Mouse (Mus musculus): ENCODE results near the gene Tmem240. TPM values are rescaled to one million over a fixed set of nuclear protein-coding genes. Genes with fewer than 3 reads are reported as not detected.

Gene Tmem240
- polyA plus RNA-seq, 1 experiment: not detected

- TF ChIP-seq CTCF (IDR thresholded peaks at IDR 0.05; ENCODE audit: insufficient read depth, low read depth, low read length) (no peak), POLR2A (IDR thresholded peaks at IDR 0.05; ENCODE audit: insufficient read depth, low read depth, low read length) (no peak)
- Histone ChIP-seq H3K4me3 (ENCODE audit: insufficient read depth, low read depth, low read length) (no peak overlapping the region), H3K27ac (ENCODE audit: insufficient read depth, low read depth, low read length) (no peak overlapping the region), H3K4me1 (ENCODE audit: control insufficient read depth, insufficient read depth, low read length) (peaks cover 18% of the 10 kb centered on the region)
- WGBS: 95% methylated on average over 5 of the region's 5 CpGs
These were observed 8.1 kb downstream of the Tmem240 start for GRCm38 (mm10) chr4:155742684-155743083.

GRCm38 (mm10) chr4:155744474-155744873, 9.9 kb downstream of the Tmem240 start:
- TF ChIP-seq CTCF (IDR thresholded peaks at IDR 0.05; ENCODE audit: insufficient read depth, low read depth, low read length) (no peak), POLR2A (IDR thresholded peaks at IDR 0.05; ENCODE audit: insufficient read depth, low read depth, low read length) (no peak)
- 89% methylated on average over 8 of the region's 8 CpGs for WGBS
- no peak overlapping the region for H3K27ac ChIP-seq (ENCODE audit: insufficient read depth, low read depth, low read length)
- H3K4me1 ChIP-seq (ENCODE audit: control insufficient read depth, insufficient read depth, low read length): peaks cover 8% of the 10 kb centered on the region
- no peak overlapping the region for H3K4me3 ChIP-seq (ENCODE audit: insufficient read depth, low read depth, low read length)

GRCm38 (mm10) chr4:155745136-155745535, 10.5 kb downstream of the Tmem240 start:
- WGBS: 88% methylated on average over 5 of the region's 5 CpGs
- TF ChIP-seq POLR2A (IDR thresholded peaks at IDR 0.05; ENCODE audit: insufficient read depth, low read depth, low read length) (no peak), CTCF (IDR thresholded peaks at IDR 0.05; ENCODE audit: insufficient read depth, low read depth, low read length) (no peak)
- H3K27ac ChIP-seq (ENCODE audit: insufficient read depth, low read depth, low read length): no peak overlapping the region
- no peak overlapping the region for H3K4me3 ChIP-seq (ENCODE audit: insufficient read depth, low read depth, low read length)
- H3K4me1 ChIP-seq (ENCODE audit: control insufficient read depth, insufficient read depth, low read length): peaks cover 8% of the 10 kb centered on the region

GRCm38 (mm10) chr4:155746036-155746548, 11.5 kb downstream of the Tmem240 start:
- 87% methylated on average over 8 of the region's 8 CpGs for WGBS
- no peak overlapping the region for H3K4me3 ChIP-seq (ENCODE audit: insufficient read depth, low read depth, low read length)
- no peak overlapping the region for H3K27ac ChIP-seq (ENCODE audit: insufficient read depth, low read depth, low read length)
- TF ChIP-seq POLR2A (IDR thresholded peaks at IDR 0.05; ENCODE audit: insufficient read depth, low read depth, low read length) (no peak), CTCF (IDR thresholded peaks at IDR 0.05; ENCODE audit: insufficient read depth, low read depth, low read length) (no peak)
- peaks cover 8% of the 10 kb centered on the region for H3K4me1 ChIP-seq (ENCODE audit: control insufficient read depth, insufficient read depth, low read length)

- H3K4me3 ChIP-seq (ENCODE audit: insufficient read depth, low read depth, low read length): no peak overlapping the region
- peaks cover 8% of the 10 kb centered on the region for H3K4me1 ChIP-seq (ENCODE audit: control insufficient read depth, insufficient read depth, low read length)
- TF ChIP-seq POLR2A (IDR thresholded peaks at IDR 0.05; ENCODE audit: insufficient read depth, low read depth, low read length): no peak
- no peak for TF ChIP-seq CTCF (IDR thresholded peaks at IDR 0.05; ENCODE audit: insufficient read depth, low read depth, low read length)
- H3K27ac ChIP-seq (ENCODE audit: insufficient read depth, low read depth, low read length): no peak overlapping the region
- 73% methylated on average over 17 of the region's 17 CpGs for WGBS
These were observed 12.2 kb downstream of the Tmem240 start for GRCm38 (mm10) chr4:155746575-155747490.

- WGBS: 55% methylated on average over 12 of the region's 12 CpGs
- H3K27ac ChIP-seq (ENCODE audit: insufficient read depth, low read depth, low read length): no peak overlapping the region
- H3K4me3 ChIP-seq (ENCODE audit: insufficient read depth, low read depth, low read length): no peak overlapping the region
- H3K4me1 ChIP-seq (ENCODE audit: control insufficient read depth, insufficient read depth, low read length): peaks cover 11% of the 10 kb centered on the region
- TF ChIP-seq POLR2A (IDR thresholded peaks at IDR 0.05; ENCODE audit: insufficient read depth, low read depth, low read length) (no peak), CTCF (IDR thresholded peaks at IDR 0.05; ENCODE audit: insufficient read depth, low read depth, low read length) (no peak)
These were observed 22.4 kb downstream of the Tmem240 start for GRCm38 (mm10) chr4:155757011-155757410.

GRCm38 (mm10) chr4:155759862-155760612, 25.4 kb downstream of the Tmem240 start:
- H3K27ac ChIP-seq (ENCODE audit: insufficient read depth, low read depth, low read length): no peak overlapping the region
- WGBS: under 1% methylated on average over 10 of the region's 10 CpGs

GRCm38 (mm10) chr4:155760613-155761355, 26.2 kb downstream of the Tmem240 start, which contains the start of gene Atad3a:
Gene Atad3a (minus strand): TSS chr4:155761093.
- under 1% methylated on average over 68 of the region's 68 CpGs for WGBS
- Histone ChIP-seq H3K27ac (ENCODE audit: insufficient read depth, low read depth, low read length) (no peak within 1 kb of the TSS), H3K4me1 (ENCODE audit: control insufficient read depth, insufficient read depth, low read length) (peaks cover 11% of the 10 kb centered on the region), H3K4me3 (ENCODE audit: insufficient read depth, low read depth, low read length) (peak within 1 kb of the TSS; percentile 61)
- TF ChIP-seq CTCF (IDR thresholded peaks at IDR 0.05; ENCODE audit: insufficient read depth, low read depth, low read length) (no peak), POLR2A (IDR thresholded peaks at IDR 0.05; ENCODE audit: insufficient read depth, low read depth, low read length) (peak; percentile 75; the same call in 1 of the 2 replicates)

More at GRCm38 (mm10) chr4:155759862-155760612, 25.4 kb downstream of the Tmem240 start:
- Histone ChIP-seq H3K4me3 (ENCODE audit: insufficient read depth, low read depth, low read length) (peak overlapping the region; percentile 61), H3K4me1 (ENCODE audit: control insufficient read depth, insufficient read depth, low read length) (peaks cover 11% of the 10 kb centered on the region)
- TF ChIP-seq POLR2A (IDR thresholded peaks at IDR 0.05; ENCODE audit: insufficient read depth, low read depth, low read length): no peak
- TF ChIP-seq CTCF (IDR thresholded peaks at IDR 0.05; ENCODE audit: insufficient read depth, low read depth, low read length): no peak

Data from olfactory bulb, adult 2 months (tissue).